Mouse (Mus musculus) Patski (cell line): ENCODE measurements at regions not wholly inside any gene's neighbourhood (a gene's known extent, or its start where the extent isn't known, plus 50 kb on each side); places are given as distances from the start of the nearest gene placed in this dataset.

Source experiments
- ATAC-seq: fragments of 100-300 bp; one replicate; pipeline ENCODE4 v1.8.0; 2021
- CTCF ChIA-PET: fragments of 350-600 bp; sonication (Branson Sonifier 250); formaldehyde crosslinking; loops from one replicate; lab custom pipeline; 2022; ENCODE audit warnings: inconsistent platforms; lab: Charles Lee
- POLR2A ChIA-PET: fragments of 350-600 bp; sonication (Branson Sonifier 250); formaldehyde crosslinking; loops from one replicate; lab custom pipeline; 2022; ENCODE audit warnings: antibody characterized with exemption, inconsistent platforms; lab: Charles Lee
- DNase-seq: peaks from one replicate; pipeline ENCODE4 v3.0.0-alpha.2; 2011; ENCODE audit warnings: low read depth, low spot score
- H3K27me3 ChIP-seq: fragments of 371-371 bp; one replicate; pipeline ENCODE4 v1.5.1; 2021
- CTCF ChIP-seq: fragments of 100-300 bp; IDR thresholded peaks from one replicate; pipeline ENCODE4 v1.5.1; 2021
- in situ Hi-C: fragments of 300-500 bp; cut with MboI; formaldehyde crosslinking; loops from 3 replicates; pipeline ENCODE4 v1.11.1; 2018; ENCODE audit warnings: low pct_unique_long_range_greater_than_20kb, mixed read lengths

- H3K27me3 ChIP-seq, result no peaks in the 10 kb centered on the region
- POLR2A ChIA-PET, result no interaction called here
- in situ Hi-C loops, result no loop called here
- DNase-seq, result no peak
- no peak for ATAC-seq
- CTCF ChIA-PET, result interaction anchor here (1.0 kb wide), 1 partner anchor 12 kb away, joined by 3 read pairs; no protein-coding TSS in a partner anchor
- no peak for TF ChIP-seq CTCF
Measured at GRCm38 (mm10) chr15:42297430-42297829, 2163.3 kb downstream of the 9330182O14Rik start.

DNA sequence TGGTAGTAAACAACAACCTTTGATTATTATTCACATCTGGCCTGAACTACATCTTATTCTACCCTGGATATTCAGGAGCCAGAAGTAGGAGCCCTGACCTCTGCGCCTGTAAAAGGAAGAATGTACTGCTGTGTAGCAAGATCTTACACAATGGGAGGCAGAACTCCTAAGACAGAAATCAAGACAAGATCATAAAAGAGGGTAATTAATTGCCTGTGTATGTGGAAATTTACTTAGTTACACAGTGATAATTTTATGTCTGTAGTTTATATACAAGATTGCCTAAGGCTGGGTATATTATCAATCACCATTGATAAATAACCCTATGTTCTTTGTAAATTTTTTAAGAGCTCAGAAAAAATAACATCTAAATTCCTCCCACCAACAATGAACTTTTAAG is 2167.8 kb downstream of the 9330182O14Rik start:
- DNase-seq (no peak), ATAC-seq (no peak)
- H3K27me3 ChIP-seq, result no peaks in the 10 kb centered on the region
- CTCF ChIA-PET, result no interaction called here
- in situ Hi-C loops, result no loop called here
- no peak for TF ChIP-seq CTCF
- POLR2A ChIA-PET, result no interaction called here

DNA sequence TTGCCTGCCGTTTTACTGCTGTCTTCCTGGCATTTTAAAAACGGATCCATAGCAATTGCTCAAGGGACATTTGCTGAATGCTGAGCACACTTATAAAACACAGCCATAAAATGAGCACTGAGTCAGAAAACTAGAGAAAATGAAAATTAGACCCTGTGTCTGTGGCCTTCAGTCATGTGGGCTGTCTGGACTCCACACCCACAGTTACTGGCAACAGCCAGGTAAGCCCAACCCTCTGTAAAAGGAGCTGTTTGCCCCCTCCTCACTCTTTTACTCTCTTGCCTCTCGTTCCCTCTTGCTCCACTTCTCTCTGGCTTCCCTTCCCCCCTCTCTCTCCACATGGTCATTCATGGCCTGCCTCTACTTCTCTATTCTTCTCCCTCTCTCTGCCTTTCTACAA is 2169.9 kb downstream of the 9330182O14Rik start:
- DNase-seq (no peak), ATAC-seq (no peak)
- ChIA-PET POLR2A (no interaction called here), CTCF (interaction anchor here (1.2 kb wide), 1 partner anchor 22 kb away, joined by 4 read pairs; no protein-coding TSS in a partner anchor)
- H3K27me3 ChIP-seq, result no peaks in the 10 kb centered on the region
- in situ Hi-C loops, result no loop called here
- TF ChIP-seq CTCF, result no peak

- ATAC-seq (no peak), DNase-seq (no peak)
- POLR2A ChIA-PET, result no interaction called here
- TF ChIP-seq CTCF, result no peak
- CTCF ChIA-PET, result interaction anchor here (0.7 kb wide), 1 partner anchor 12 kb away, joined by 3 read pairs; no protein-coding TSS in a partner anchor
- no peaks in the 10 kb centered on the region for H3K27me3 ChIP-seq
- in situ Hi-C loops, result no loop called here
Measured at GRCm38 (mm10) chr15:42309586-42309985, 2175.4 kb downstream of the 9330182O14Rik start.

- DNase-seq (no peak), ATAC-seq (no peak)
- no peak for TF ChIP-seq CTCF
- in situ Hi-C loops, result no loop called here
- ChIA-PET CTCF (no interaction called here), POLR2A (no interaction called here)
- no peaks in the 10 kb centered on the region for H3K27me3 ChIP-seq
Measured at GRCm38 (mm10) chr15:42311166-42311565, 2177.0 kb downstream of the 9330182O14Rik start.

GRCm38 (mm10) chr15:42320349-42320748 is 2186.2 kb downstream of the 9330182O14Rik start:
- CTCF ChIA-PET, result no interaction called here
- DNase-seq, result no peak
- in situ Hi-C loops, result no loop called here
- no peak for ATAC-seq
- POLR2A ChIA-PET, result no interaction called here
- TF ChIP-seq CTCF, result no peak
- H3K27me3 ChIP-seq, result no peaks in the 10 kb centered on the region

- DNase-seq (no peak), ATAC-seq (no peak)
- POLR2A ChIA-PET, result no interaction called here
- CTCF ChIA-PET, result no interaction called here
- H3K27me3 ChIP-seq, result no peaks in the 10 kb centered on the region
- no peak for TF ChIP-seq CTCF
- in situ Hi-C loops, result no loop called here
Measured at GRCm38 (mm10) chr15:42322940-42323339, 2188.8 kb downstream of the 9330182O14Rik start.

DNA sequence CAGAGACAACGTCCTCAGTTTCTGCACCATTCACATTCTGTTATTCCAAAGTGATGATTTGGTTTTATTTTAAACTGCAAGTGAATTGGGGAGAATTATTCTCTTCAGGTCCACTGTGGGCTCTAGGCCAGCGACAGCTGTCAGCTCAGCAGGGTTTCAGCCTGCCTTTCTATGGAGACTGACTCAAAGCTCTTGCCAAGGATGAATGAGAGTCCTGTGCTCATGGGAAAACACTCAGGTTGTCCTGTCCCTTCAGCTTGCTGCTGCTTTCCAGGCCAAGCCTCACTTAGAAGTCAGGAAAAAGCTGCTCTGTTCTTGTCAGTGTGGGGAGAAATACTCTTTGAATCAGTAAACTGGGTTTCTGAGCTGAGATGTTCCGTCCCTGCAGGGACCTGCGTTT is 2191.1 kb downstream of the 9330182O14Rik start:
- H3K27me3 ChIP-seq, result no peaks in the 10 kb centered on the region
- POLR2A ChIA-PET, result no interaction called here
- DNase-seq (no peak), ATAC-seq (no peak)
- in situ Hi-C loops, result no loop called here
- CTCF ChIA-PET, result no interaction called here
- TF ChIP-seq CTCF, result no peak

DNA sequence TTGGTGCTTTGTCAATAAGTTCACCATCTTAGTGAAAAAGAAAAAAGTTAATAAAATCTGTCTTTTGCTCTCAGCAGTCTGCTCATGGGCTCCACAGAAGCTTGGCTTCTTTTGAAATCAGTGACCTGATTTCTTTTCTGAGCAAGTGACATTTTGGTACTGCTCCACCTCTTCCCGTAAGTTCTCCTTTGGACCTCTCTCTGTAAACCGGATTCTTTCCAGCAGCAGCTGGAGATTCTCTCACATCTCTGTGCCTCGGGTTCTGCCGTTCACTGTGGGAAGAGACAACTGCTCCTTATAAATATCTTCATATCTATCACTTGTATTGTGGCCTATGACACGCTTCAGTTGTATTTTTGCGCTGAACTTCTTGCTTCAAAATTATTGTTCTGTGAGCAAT is 2194.4 kb downstream of the 9330182O14Rik start:
- ATAC-seq (no peak), DNase-seq (no peak)
- TF ChIP-seq CTCF, result no peak
- POLR2A ChIA-PET, result no interaction called here
- in situ Hi-C loops, result no loop called here
- no peaks in the 10 kb centered on the region for H3K27me3 ChIP-seq
- CTCF ChIA-PET, result no interaction called here

DNA sequence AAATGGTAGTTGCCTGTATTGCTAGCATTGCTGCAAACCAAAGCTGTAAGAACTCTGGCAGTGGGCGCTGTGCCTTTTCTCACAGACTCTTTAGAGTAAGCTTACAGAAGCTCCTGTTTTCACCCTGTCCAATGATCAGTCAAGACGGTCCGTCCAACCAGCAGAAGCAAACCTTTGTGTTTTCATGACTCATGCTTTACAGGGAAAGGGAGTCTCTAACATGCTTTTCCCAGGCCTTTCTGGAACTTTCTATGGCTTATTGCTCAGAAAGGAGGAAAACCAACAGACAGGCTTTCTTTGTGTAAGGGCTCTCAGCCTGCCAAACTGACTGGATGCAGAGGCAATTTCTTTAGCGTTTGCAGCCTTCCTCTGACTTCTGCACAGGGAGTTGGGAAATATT is 2195.6 kb downstream of the 9330182O14Rik start:
- CTCF ChIA-PET, result no interaction called here
- in situ Hi-C loops, result no loop called here
- TF ChIP-seq CTCF, result no peak
- ATAC-seq (no peak), DNase-seq (no peak)
- POLR2A ChIA-PET, result no interaction called here
- no peaks in the 10 kb centered on the region for H3K27me3 ChIP-seq

DNA sequence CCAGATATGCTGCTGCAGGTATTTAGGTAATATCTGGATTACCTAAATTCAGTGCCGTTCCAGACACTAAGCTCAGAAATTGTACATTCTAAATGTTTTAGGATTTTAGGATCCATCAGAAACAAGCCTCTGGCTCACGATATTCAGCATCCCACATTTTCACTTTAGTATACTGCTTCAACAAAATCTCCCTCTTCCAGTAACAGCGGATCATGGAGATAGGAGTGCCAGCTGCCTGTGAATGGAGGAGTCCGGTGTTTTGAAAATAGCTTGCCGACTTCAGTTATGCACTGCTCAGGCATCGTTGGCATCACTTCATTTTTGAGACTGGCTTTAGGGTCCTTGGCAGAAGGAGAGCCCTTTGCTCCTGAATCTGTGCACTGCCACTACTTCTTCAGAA is 2199.5 kb downstream of the 9330182O14Rik start:
- ChIA-PET POLR2A (no interaction called here), CTCF (no interaction called here)
- DNase-seq (no peak), ATAC-seq (no peak)
- in situ Hi-C loops, result no loop called here
- no peaks in the 10 kb centered on the region for H3K27me3 ChIP-seq
- TF ChIP-seq CTCF, result no peak

DNA sequence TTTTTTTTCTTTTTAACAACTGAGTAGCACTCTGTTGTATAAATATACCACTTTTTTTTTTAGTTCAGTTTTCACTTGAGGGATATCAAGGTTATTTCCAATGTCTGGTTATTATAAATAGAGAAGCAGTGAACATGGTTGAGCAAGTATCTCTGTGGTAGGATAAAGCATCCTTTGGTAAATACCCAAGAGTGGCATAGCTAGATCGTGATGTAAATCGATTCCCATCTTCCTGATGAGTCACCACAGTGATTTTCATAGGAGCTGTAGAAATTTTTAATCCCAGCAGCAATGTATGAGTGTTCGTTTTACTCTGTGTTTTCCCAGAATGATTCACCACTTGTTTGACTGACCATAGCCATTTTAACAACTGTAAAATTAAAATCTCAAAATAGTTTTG is 2212.0 kb downstream of the 9330182O14Rik start:
- DNase-seq, result no peak
- in situ Hi-C loops, result no loop called here
- ChIA-PET POLR2A (no interaction called here), CTCF (interaction anchor here (1.5 kb wide), 1 partner anchor 11 kb away, joined by 3 read pairs; no protein-coding TSS in a partner anchor)
- no peak for TF ChIP-seq CTCF
- H3K27me3 ChIP-seq, result no peaks in the 10 kb centered on the region
- ATAC-seq, result no peak
